Mouse (Mus musculus): ENCODE results near the gene Prdm2.

GRCm38 (mm10) chr4:143185496-143185895 is 27.3 kb downstream of the Prdm2 start:
- no peak for TF ChIP-seq CTCF (IDR thresholded peaks at IDR 0.05; ENCODE audit: extremely low read depth, insufficient read depth, insufficient read length, insufficient replicate concordance)
- TF ChIP-seq POLR2A (IDR thresholded peaks at IDR 0.05; ENCODE audit: low read depth, low read length): no peak

Data from spleen, adult 2 months (tissue).